Mouse (Mus musculus) skeletal muscle tissue, adult 2 months (tissue): ENCODE data around the gene Gm7544.
"Not testable (repeated sequence)": the region's sequence is repeated elsewhere in the genome, so short reads cannot be mapped to it uniquely, and the experiment has no call there.

Experiments
- DNase-seq: peaks from one replicate; pipeline ENCODE4 v3.0.0-alpha.2; 2012; ENCODE audit warnings: low read depth, low spot score

Gene Gm7544

GRCm38 (mm10) chr1:82955913-82956312, at the start of gene Gm7544:
Gene Gm7544 (minus strand): TSS chr1:82956013.
- DNase-seq = not testable (repeated sequence)

GRCm38 (mm10) chr1:83000306-83000705, 44.5 kb upstream of the Gm7544 start, which contains the start of gene Gm47959:
Gene Gm47959 (plus strand): TSS chr1:83000548.
- DNase-seq = not testable (repeated sequence)

- DNase-seq = no peak
These were observed 38.1 kb upstream of the Gm7544 start for GRCm38 (mm10) chr1:82993947-82994346.

- DNase-seq = no peak
These were observed 36.3 kb upstream of the Gm7544 start for GRCm38 (mm10) chr1:82992093-82992492.

- no peak for DNase-seq
These were observed 35.8 kb upstream of the Gm7544 start for GRCm38 (mm10) chr1:82991596-82991995.

- DNase-seq = no peak
These were observed 35.2 kb upstream of the Gm7544 start for GRCm38 (mm10) chr1:82991062-82991461.

- DNase-seq = peak; percentile 34
These were observed 31.9 kb upstream of the Gm7544 start for GRCm38 (mm10) chr1:82987530-82988198.

- no peak for DNase-seq
These were observed 30.9 kb upstream of the Gm7544 start for GRCm38 (mm10) chr1:82986738-82987137.

- no peak for DNase-seq
These were observed 22.0 kb upstream of the Gm7544 start for GRCm38 (mm10) chr1:82977840-82978239.

- DNase-seq = no peak
These were observed 19.9 kb upstream of the Gm7544 start for GRCm38 (mm10) chr1:82975750-82976149.

- no peak for DNase-seq
These were observed 18.5 kb upstream of the Gm7544 start for GRCm38 (mm10) chr1:82974342-82974741.

GRCm38 (mm10) chr1:82973901-82974300, 18.1 kb upstream of the Gm7544 start:
- DNase-seq = no peak

- DNase-seq = no peak
These were observed 17.4 kb upstream of the Gm7544 start for GRCm38 (mm10) chr1:82973244-82973643.

- no peak for DNase-seq
These were observed 16.2 kb upstream of the Gm7544 start for GRCm38 (mm10) chr1:82972046-82972445.

- no peak for DNase-seq
These were observed 10.6 kb upstream of the Gm7544 start for GRCm38 (mm10) chr1:82966413-82966812.

- DNase-seq = no peak
These were observed 4.1 kb upstream of the Gm7544 start, which contains the start of gene Gm47955 for GRCm38 (mm10) chr1:82959870-82960385. Gene Gm47955 (plus strand): TSS chr1:82960286.

- DNase-seq = no peak
These were observed 7.2 kb downstream of the Gm7544 start for GRCm38 (mm10) chr1:82948601-82949000.

GRCm38 (mm10) chr1:82946029-82946428, 9.8 kb downstream of the Gm7544 start:
- DNase-seq = not testable (repeated sequence)

- DNase-seq = not testable (repeated sequence)
These were observed 12.5 kb downstream of the Gm7544 start, which contains the start of gene A030003K21Rik for GRCm38 (mm10) chr1:82943295-82943694. Gene A030003K21Rik (minus strand): TSS chr1:82943388.

- DNase-seq = not testable (repeated sequence)
These were observed 13.3 kb downstream of the Gm7544 start for GRCm38 (mm10) chr1:82942505-82942904.

- no peak for DNase-seq
These were observed 17.1 kb downstream of the Gm7544 start for GRCm38 (mm10) chr1:82938666-82939065.

GRCm38 (mm10) chr1:82931326-82931725, 24.5 kb downstream of the Gm7544 start, which contains the start of gene Gm6217:
Gene Gm6217 (minus strand): TSS chr1:82931399.
- not testable (repeated sequence) for DNase-seq

GRCm38 (mm10) chr1:82930558-82930957, 25.3 kb downstream of the Gm7544 start:
- DNase-seq = not testable (repeated sequence)
